In the genomic region with DNA sequence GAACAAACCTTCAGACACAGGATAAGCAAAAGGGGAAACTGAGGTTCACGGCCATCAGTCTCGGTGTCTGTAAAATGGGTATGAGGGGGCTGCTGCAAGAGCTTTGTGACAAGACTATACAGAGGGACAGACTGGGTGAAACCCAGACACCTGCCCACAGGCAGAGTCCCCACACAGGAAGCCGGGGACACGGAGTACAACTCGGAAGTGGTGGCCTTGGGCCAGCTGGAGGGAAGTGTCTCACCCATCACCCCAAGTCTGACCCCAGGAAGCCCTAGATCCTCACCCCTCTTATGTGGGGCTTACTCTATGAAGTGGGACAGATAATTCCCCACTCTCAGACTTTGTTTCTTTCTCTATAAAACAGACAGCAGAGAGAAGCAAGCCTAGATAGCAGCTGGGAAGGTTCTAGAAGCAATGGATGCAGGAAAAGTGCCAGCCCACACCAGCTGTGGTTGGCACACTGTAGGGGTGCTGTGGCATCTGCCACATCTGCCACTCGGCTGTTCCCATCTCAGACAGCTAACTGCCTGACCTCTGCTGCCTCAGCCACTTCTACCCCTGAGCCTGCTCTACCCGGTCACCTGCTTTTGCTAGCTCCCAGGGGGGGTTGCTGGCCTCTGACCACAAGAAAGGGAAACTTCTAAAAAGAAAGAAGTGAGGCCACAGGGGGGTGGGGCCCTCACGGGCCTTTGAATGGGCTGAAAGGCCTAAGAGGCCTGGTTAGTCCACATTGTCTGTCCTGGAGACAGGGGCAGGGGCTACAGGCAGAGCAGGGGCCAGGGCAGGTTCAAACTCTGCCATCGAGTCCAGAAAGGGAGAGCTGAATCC, we compare ENCODE assay signal across 9 mouse cellular contexts. TPM values are rescaled to one million over a fixed set of nuclear protein-coding genes. Genes with fewer than 3 reads are reported as not detected.
A peak's percentile ranks its signal among the peaks of the same experiment; 100 is the strongest.
DNase-seq lines count a peak whose midpoint lies in the region; ATAC-seq lines count a peak whose summit lies in the region.
"Had no signal": no experiment of that assay in that cellular context is flagged by ENCODE, and none has a peak within 500 bp of the region (broad histone marks: within the 10 kb centered on the region; RNA-seq: fewer than 3 reads in every experiment).

No protein-coding gene starts in this region.

- no peak for ATAC-seq in CD4-positive, CD25-positive, alpha-beta regulatory T cell, adult 4 months

- DNase-seq in CD4-positive, CD25-positive, alpha-beta regulatory T cell, adult 2 months (ENCODE audit: low read depth, low spot score), result peak; percentile 24
- DNase-seq in right cerebral cortex, postnatal 10 days (ENCODE audit: low spot score in 2 of 2), result peak; percentile 45 to 47
- DNase-seq in right cerebral cortex, postnatal 4 days, result no peak
- peak; percentile 79 to 83 for DNase-seq in natural killer cell, adult 2 months (ENCODE audit: low spot score in 2 of 2)
- DNase-seq in frontal cortex, adult 2 months (ENCODE audit: extremely low spot score in 1 of 2, low spot score in 1 of 2), result no peak
- DNase-seq in left cerebral cortex, adult 8-10 months (ENCODE audit: low spot score in 2 of 2), result no peak
- DNase-seq in retina, postnatal 1 day, result no peak
- DNase-seq: lung, adult 18-20 months had no signal

RNA-seq across cellular contexts. Expression of a gene that starts 1.4 kb away (rescaled TPM):
- under 1 TPM in 1 of 2 experiments, not detected in 1; 0.22 TPM for polyA plus RNA-seq in CD4-positive, CD25-positive, alpha-beta regulatory T cell, adult 4 months (2017; shearing (Covaris generic))
- 12.3 and 21.7 TPM in 2 replicates for polyA plus RNA-seq in frontal cortex, adult 2 months (2012; rRNA removed)
- total RNA-seq in left cerebral cortex, adult 8-10 months (2022), result 1 to 10 TPM; 4.0 to 7.2 (median 5.3) TPM

RNA-seq across cellular contexts. Expression of a gene that starts 51.6 kb away (rescaled TPM):
- 100 to 1,000 TPM; 160 to 163 TPM for polyA plus RNA-seq in CD4-positive, CD25-positive, alpha-beta regulatory T cell, adult 4 months (2017; shearing (Covaris generic))
- polyA plus RNA-seq in frontal cortex, adult 2 months (2012; rRNA removed), result 513 and 799 TPM in 2 replicates
- 100 to 1,000 TPM; 291 to 340 (median 310) TPM for total RNA-seq in left cerebral cortex, adult 8-10 months (2022)

RNA-seq across cellular contexts. Expression of a gene that starts 51.9 kb away (rescaled TPM):
- polyA plus RNA-seq in CD4-positive, CD25-positive, alpha-beta regulatory T cell, adult 4 months (2017; shearing (Covaris generic)), result 1 to 10 TPM; 2.7 to 3.7 TPM
- 29.3 and 31.6 TPM in 2 replicates for polyA plus RNA-seq in frontal cortex, adult 2 months (2012; rRNA removed)
- 10 to 100 TPM; 20.1 to 26.8 (median 22.0) TPM for total RNA-seq in left cerebral cortex, adult 8-10 months (2022)

Comparison
In these comparisons a context has a peak if more than half of its experiments do, and no peak if none do; other contexts are left out.
1. DNase-seq: peak in CD4-positive, CD25-positive, alpha-beta regulatory T cell, adult 2 months (single experiment), right cerebral cortex, postnatal 10 days (2 of 2) and natural killer cell, adult 2 months (2 of 2); none in right cerebral cortex, postnatal 4 days (single experiment), frontal cortex, adult 2 months (0 of 2), left cerebral cortex, adult 8-10 months (0 of 2) and retina, postnatal 1 day (single experiment).
2. RNA of a gene that starts 1.4 kb away (polyA plus RNA-seq): 12.3 to 21.7 TPM in frontal cortex, adult 2 months; 0.22 TPM in CD4-positive, CD25-positive, alpha-beta regulatory T cell, adult 4 months; every median in the first group is over 10 times any median in the second.